Mouse (Mus musculus) megakaryocyte, embryonic 14.5 days (primary cell): ENCODE measurements around the gene Rps2.

Source experiments
- FLI1 ChIP-seq: IDR thresholded peaks from 2 replicates; pipeline ENCODE4 v1.6.1; 2012; ENCODE audit warnings: low read length, inconsistent platforms, mixed read lengths
- GATA1 ChIP-seq: IDR thresholded peaks from 3 replicates; pipeline ENCODE4 v1.6.1; 2012; ENCODE audit warnings: mixed read lengths, low read length, inconsistent platforms, borderline replicate concordance

DNA sequence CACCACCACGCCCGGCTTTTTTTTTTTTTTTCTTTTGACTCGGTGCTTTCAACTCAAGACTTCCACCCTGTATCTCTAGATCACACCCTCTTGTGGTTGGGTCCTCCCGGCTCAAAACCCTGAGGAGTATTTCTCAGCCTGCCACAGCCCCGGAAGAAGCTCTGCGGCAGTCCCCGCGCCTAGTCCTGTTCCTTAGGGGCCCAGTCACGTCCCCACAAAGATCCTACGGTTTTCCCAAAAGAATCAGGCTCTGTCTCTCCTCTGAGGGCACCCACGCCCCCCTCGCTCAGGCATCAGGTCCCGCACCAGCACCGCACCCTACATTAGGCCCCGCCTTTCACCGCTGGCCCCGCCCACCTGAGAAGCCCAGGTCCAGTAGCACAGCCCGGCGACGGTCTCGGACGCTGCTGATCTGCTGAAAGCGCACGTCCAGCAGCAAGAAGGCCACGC lies 30.7 kb upstream of the Rps2 start:
- TF ChIP-seq GATA1 (no peak), FLI1 (no peak)
